Mouse (Mus musculus) adrenal gland, adult 2 months (tissue): Measurements from ENCODE around the gene Mrgprd. TPM values are rescaled to one million over a fixed set of nuclear protein-coding genes. Genes with fewer than 3 reads are reported as not detected.

Experiments used
- DNase-seq: peaks from one replicate; pipeline ENCODE4 v3.0.0; 2021
- long read RNA-seq: library from polyadenylated mRNA; stranded (forward); transcript quantifications from one replicate; pipeline ENCODE4 v2.0.0, GENCODE M21; 2021
- polyA plus RNA-seq: library from polyadenylated mRNA; depleted of rRNA; stranded (reverse); fragments of >200 nt; gene quantifications from 2 replicates; pipeline ENCODE4 v1.2.3, GENCODE M21; 2012; rRNA removed
- total RNA-seq, 2 experiments: library from RNA; stranded (reverse); gene quantifications; 2 replicates each; pipeline ENCODE4 v1.2.3; 2021

The Mrgprd gene
- total RNA-seq (not detected), polyA plus RNA-seq (not detected in 2 replicates)
- long read RNA-seq = 0 reads

DNA sequence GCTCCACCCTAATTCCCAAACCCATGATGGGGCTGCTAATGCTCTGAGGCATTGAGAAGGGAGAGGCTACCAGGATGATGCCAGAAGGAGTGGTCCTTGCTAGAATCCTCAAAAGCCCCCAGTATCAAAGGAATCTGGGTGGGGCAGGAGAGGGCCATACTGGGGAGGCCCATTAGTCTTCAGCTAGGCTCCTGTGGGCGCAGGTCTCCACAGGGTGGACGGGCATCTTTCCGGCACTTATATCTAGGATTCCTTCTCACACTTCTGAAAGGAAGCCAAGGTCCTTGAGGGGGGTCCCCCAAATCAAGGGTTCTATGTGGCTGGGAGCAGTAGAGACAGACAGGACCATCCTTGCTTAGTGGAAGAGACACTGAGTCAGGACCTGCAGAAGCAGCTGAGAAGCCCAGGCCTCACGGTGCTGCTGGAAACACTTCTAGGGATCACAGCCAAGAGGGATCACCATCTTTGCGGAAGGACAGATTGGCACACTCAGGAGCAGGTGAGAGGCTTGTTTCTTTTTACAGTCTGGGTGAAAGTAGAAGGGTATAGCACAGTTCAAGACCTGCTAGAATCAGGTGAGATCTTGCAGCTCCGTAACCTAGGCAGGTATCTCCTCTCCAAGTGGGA, at the start of gene Mrgprd:
Gene Mrgprd (plus strand): TSS at position 51 of the 627 bp plus-strand sequence.
- no peak for DNase-seq

DNA sequence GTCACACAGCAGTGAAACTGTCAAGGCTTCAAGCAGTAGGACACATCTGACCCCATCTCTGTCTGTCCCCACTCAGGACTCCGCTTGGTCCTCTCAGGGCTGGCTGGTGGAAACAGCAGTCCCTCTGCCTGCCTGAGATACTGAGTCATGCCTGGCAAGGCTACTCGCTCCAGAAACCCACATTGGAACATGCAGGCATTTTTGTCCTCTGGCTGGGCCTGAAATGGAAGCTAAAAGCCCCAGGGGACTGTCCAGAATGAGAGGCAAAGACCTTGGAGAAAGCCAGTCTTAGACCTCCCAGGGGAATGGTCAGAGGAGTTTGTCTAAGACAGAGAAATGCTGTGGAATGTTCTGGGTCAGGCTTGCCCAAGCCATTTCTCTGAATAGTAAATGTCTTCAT, 48.6 kb upstream of the Mrgprd start:
- peak; percentile 73 for DNase-seq

DNA sequence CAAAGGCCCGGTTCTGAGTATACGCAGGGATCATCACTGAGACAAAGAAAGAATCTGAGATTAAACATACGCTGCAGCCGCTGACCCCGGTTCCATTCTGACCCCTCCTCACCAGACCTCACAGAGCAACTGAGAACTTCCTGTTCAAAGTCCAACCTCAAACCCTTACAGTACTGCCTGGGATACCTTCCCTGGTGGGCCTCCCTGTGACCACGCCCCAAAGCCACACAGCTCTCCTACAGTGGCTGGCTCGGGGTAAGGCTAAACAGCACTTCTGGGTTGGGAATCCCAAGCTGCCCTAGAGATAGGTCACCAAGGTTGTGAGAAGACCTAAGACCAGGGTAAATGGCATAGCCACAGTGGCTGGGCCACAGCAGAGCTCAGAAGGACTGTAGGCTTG, 45.7 kb upstream of the Mrgprd start:
- DNase-seq = no peak

- no peak for DNase-seq
These were observed 43.7 kb upstream of the Mrgprd start for GRCm38 (mm10) chr7:145270955-145271354.

DNA sequence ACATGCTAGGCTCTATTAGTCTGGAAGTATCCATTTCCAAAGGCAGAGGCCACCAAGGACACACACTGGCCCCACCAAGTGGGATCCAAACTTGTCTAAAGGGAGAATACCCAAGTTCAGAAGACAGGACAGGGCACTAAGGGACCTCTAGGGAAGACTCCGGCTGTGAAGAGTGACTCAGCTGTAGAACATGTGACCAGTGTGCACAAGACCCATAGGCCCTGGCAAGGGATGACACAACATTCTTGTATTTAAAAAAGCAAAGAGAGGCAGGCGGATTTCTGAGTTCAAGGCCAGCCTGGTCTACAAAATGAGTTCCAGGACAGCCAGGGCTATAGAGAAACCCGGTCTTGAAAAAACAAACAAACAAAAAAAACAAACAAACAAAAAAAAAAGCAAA, 39.1 kb upstream of the Mrgprd start:
- DNase-seq = peak; percentile 43

GRCm38 (mm10) chr7:145281396-145281795, 33.2 kb upstream of the Mrgprd start:
- DNase-seq = no peak

GRCm38 (mm10) chr7:145283041-145283440, 31.6 kb upstream of the Mrgprd start:
- peak; percentile 24 for DNase-seq

GRCm38 (mm10) chr7:145283487-145284187, 31.0 kb upstream of the Mrgprd start, which contains the start of gene Tpcn2:
Gene Tpcn2 (minus strand): TSS chr7:145284011.
- DNase-seq = peak; percentile 96

DNA sequence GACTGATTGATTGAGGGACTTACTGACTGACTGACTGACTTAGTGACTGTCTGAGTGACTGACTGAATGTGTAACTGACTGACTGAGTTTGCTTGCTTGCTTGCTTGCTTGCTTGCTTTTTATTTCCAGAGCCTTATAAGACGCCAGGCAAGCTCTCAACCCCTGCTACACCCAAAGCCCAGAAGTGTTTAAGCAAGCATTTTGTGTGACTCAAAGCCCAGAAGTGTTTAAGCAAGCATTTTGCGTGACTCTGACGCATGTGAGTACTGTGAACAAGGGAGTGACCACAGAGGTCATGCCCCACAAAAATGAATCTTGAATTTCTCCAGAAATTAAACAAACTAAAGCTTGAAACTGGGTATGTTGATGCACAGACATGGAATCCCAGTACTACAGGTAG, 30.3 kb upstream of the Mrgprd start:
- DNase-seq = no peak

DNA sequence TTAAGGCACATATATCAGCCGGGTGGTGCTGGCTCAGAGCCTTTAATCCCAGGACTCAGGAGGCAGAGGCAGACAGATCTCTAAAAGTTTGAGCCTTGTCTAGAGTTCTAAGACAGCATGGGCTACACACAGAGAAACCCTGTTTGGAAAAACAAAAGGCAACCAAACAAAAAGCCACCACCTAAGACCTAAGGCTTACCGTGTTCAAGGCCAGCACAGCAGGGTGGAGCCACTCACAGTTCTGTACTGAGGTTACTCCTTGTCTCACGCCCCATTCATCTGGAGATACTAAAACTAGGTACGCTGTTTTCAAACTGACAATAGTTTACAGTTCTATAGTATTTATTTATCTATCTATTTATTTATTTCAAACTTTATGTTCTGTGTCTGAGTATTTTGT, 29.2 kb upstream of the Mrgprd start:
- DNase-seq = no peak

DNA sequence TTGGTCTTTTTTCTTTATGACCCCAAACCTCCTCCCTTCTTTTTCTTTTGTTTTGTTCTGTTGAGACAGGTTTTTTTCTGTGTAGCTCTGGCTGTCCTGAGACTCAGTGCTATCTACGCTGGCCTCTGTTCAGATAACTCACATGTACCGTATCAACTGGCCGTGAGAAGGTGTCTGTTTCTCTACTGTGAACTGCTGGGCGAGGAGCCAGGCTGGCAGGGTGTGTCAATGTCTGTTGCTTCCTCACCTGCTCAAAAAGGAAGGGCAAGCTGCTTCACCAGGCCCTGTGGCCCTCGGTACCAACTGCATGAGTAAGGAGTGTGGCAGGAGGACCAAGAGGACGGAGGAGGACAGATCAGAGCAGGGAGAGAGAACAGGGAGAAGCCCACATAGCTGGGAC, 27.2 kb upstream of the Mrgprd start:
- DNase-seq = no peak

DNA sequence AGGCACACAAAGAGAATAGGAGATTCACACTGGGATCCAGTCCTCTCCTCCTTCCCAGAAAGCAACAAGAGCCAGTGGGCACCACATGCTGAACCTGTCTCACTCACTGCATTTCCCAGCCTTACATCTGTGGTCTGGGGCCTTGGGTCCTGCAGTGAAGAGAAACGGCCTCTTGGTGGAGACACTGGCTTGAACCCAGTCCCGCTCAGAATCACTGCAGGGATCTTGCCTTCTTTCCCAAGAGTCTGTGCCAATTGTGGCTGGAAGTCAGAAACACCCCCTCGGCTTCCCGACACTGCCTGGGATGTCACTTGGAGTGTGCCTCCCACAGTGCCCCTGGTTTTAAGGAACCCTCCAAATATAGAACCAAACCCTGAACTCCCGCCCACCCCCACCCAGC, 25.3 kb upstream of the Mrgprd start:
- no peak for DNase-seq

DNA sequence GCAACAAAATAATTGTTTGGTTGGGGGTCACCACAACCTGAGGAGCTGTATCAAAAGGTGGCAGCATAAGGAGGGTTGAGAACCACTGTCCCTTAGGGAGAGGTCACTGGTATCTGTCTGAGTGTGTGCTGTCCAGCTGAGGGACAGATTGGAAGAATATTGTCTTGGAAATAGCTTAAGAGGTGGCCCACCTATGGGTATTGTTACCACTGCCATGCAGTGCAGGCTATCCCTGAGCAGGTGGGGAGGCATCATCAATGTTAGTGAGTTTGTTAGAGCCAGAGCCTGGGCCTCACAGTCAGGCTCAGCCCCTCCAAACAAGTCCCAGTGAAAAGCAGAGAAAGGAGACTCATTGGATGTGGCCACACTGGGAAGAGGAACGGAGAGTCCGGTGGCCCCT, 22.8 kb upstream of the Mrgprd start:
- DNase-seq = no peak

DNA sequence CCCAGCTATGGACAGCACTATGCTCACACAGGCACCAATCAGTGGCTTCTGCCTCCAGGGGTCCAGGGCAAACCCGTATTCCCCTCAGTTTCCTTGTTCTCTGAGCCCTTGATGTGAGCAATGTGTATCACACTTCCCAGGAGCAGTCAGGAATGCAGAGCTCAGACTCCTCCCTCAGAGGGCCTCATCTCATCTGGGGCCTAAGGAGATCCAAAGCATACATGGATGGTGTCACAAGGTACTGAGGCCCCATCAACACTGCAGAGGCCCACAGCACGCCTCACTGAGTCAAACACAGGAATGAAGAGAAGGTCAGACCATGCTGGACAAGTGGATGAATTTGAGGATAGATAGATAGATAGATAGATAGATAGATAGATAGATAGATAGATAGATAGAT, 21.9 kb upstream of the Mrgprd start:
- DNase-seq = no peak

DNA sequence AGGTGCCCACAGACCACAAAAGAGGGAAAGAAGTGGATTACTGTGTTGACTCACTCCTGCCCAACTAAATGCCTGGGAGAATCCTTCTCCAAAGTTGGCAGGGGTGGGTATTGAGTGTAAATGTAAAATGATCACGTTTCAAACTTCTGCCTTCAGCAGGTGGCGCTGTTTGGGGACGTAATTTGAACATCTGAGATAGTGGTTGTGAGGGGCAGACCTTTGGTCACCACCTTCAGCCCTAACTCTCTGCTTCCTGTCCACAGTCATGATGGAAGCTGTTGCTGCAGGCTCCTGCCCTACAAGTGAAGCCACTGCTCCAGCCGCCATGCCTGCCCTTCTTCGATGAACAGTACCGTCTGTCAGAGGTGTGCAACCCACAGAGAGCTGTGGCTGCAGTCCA, 20.8 kb upstream of the Mrgprd start:
- no peak for DNase-seq

DNA sequence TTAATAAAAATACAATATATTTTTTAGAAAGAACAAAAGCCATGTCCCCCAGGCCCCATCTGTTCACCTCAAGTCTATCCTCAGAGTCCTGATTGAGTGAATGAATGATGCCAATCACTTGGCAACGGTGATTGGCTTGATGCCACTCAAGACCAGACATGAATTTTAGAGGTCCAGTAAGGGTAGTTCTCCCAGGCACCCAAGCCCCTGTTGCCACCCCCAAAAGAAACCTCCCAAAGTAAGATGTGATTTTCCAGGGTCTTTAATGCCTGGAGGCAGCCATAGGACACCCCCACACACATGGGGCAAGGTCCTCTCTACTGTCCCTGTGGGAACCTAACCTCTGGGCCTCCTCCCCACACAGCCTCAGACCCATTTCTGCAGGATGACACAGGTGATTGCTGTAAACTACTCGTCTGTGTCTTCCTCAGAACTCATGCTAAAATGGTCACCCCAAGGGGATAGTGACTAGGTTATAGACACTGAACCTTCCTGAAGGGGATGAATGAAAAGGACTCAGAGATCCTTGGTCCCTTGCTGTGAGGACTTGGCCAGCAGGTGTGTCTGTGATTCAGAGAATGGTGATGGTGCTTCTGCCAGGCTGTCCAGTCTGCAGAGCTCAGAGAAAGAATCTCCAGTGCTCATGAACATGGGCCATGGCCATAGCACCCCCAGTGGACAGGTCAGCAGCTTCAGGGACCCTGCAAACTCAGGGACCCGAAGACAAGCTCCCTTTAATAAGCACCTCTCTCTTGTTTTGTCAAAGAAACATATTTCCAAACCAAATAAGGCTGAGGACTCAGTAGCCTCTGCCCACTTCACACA, 15.8 kb upstream of the Mrgprd start:
- DNase-seq = no peak

GRCm38 (mm10) chr7:145299562-145300320, 14.9 kb upstream of the Mrgprd start:
- DNase-seq = no peak

- no peak for DNase-seq
These were observed 14.2 kb upstream of the Mrgprd start, which contains the start of gene Mrgprf for GRCm38 (mm10) chr7:145300321-145301007. Gene Mrgprf (plus strand): TSS chr7:145300828.

DNA sequence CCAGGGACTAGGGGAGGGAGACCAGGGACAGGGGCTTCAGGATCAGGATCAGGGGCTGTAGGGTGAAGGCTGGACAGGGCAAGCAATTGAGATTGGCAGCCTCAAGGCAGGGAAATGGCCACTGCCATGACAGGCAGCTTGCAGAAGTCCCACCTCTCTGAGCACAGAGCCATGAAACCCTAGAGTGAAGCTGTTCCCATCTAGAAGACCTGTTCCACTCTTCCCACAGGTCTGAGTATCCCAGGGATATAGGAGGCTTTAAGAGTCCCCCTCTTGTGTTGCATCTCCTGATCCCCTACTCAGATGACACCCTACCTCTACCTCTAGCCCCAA, 13.7 kb upstream of the Mrgprd start:
- no peak for DNase-seq

GRCm38 (mm10) chr7:145301341-145302005, 13.2 kb upstream of the Mrgprd start:
- no peak for DNase-seq
